Mouse (Mus musculus): Measurements from ENCODE around the gene Atp1b1.

DNA sequence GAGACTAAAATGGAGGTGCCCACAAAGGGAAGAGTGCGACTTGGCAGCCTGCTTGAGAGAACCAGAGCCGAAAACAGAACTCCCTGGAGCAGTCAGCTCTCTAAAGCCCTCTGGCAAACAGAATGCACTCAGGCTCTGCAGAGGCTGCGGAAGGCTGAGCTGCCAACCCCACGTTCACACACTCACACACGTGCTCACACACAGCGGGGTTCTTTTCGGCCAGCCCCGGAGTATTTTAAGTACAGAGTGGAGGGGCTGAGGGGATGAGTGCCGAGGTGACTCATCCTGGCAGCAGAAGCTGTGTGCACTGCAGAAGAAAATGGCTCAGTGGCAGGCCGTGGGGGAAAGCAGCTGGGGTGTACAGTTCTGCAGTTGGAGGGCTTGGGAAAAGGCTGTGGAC, 3.6 kb upstream of the Atp1b1 start:
- no peak for TF ChIP-seq CTCF (IDR thresholded peaks at IDR 0.05; ENCODE audit: low read depth)
- no peak for TF ChIP-seq EP300 (IDR thresholded peaks at IDR 0.05; ENCODE audit: low read depth)
